Mouse (Mus musculus) T-cell, adult 2 months (primary cell): ENCODE measurements at regions not wholly inside any gene's neighbourhood (a gene's known extent, or its start where the extent isn't known, plus 50 kb on each side); places are given as distances from the start of the nearest gene placed in this dataset.

Experiments used
- DNase-seq: peaks from one replicate; pipeline ENCODE4 v3.0.0; 2022; ENCODE audit warnings: low spot score

- no peak for DNase-seq
Observed at GRCm38 (mm10) chr11:43952151-43952550, 51.1 kb upstream of the Adra1b start.

DNA sequence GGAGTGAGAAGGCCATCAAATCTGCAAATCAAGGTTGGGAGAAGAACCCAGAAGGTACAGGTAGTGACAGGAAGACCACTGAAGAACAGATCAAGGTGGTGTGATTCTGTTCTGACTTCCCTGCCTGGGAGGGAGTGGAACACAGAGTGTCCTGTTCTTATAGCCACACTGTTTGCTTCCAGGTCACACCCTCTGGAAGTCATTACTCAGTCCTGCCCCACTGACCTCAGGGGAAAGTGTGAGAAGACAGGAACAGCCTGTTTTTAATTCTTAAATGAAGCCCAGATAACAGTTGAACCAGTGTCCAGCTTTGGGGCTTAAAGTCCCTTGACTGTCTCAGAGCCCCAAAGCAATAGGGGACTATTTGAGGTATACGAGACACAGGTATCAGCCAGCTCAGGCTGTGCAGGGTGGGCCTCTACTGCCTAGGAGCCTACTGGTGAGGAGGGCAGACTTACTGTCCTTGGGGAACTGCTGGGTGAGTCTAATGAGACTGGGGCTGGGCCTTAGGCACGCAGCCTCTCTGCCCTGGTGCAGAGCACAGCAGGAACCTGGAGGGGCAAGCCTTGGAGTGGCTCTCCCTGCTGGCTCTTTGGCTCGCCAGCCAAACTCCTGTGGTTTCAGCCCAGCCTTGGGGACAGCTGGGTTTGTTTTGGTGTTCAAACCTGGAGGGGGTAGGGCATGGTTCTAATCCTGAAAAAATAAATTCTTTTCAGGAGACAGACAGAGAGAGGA is 57.4 kb upstream of the Adra1b start:
- DNase-seq, result no peak

- DNase-seq, result no peak
Observed at GRCm38 (mm10) chr11:43958976-43959315, 57.9 kb upstream of the Adra1b start.

DNA sequence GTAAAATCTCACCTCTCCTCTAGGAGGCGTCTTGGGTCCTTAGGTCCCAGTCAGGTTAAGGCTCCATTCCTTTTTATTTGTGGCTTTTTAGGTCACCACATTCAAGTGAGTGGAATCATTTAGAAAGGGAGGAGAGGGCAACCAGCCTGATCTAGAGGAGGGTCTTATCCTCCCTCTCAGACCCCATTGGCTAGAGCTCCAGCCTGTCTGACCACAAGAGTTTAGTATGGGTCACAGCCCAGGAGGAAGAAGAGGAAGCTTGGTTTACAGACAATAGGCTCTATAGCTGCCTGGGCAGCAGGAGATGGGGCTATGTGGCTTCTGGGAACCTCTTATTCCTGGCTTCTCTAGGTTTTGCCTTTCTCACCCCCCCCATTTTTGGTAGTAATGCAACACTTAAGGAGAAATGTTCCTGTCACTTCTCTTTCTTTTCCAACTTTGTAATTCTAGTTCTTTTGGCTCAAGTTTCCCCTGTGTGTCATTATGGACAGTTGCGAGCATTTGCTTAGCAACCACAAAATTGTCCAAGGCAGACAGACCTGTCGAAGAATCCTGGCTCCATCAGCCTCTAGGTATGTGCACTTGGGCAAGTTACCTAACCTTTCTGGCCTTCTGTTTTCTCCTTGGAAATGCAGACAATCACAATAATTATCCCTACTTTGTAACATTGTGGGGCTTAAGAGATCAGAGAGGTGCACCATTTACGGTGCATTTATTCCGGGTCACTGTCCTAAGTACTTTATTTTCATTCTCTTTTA is 59.5 kb upstream of the Adra1b start:
- DNase-seq, result no peak

DNA sequence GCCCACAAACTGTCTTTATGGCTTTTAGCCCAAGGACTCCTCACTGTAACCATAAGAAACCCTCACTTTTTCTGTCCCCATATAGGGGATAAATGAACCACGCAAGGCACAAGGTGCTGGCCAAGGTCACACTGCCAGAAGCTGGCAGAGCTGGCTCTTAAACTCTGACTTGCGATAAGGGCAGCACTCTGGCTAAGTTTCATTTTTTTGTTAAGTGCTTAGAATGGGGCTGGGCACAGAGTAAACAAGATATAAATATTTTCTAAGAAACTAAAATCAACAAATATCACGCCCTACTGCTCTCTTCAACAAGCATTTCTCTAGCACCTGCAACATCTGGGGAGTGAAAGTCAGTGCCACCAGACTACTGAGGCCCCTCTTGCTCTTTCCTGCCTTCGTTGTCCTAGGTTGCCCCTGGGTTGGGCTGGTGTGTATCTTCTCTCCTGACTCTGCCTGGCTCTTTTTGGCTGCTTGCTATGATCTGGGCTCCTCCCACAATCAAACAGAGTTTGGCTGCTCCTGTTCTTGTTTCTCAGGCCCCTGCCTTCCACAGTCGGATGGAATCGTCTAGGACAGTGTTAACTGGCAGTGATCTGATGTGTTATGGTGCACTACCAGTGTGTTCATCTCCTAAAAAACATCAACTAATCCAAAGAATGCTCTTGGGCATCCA is 60.5 kb upstream of the Adra1b start:
- DNase-seq, result no peak

- no peak for DNase-seq
Observed at GRCm38 (mm10) chr11:43967764-43968163, 66.8 kb upstream of the Adra1b start.

- no peak for DNase-seq
Observed at GRCm38 (mm10) chr11:43971886-43972285, 70.9 kb upstream of the Adra1b start.

DNA sequence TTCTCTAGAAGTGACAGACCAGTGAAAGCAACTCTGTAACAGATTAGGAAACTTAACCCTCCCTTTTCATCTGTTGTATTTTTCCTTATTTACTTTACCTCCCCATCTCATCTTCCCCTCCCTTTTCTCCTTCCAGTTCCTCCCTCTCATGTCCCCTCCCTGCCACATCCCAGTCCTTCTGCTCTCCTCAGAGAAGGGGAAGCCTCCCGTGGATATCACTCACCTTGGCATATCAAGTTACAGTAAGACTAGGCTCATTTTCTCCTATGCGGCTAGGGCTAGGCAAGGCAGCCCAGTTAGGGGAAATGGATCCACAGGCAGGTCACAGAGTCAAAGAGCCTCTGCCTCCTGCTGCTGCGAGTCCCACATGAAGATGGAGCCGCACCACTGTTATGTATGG is 75.0 kb upstream of the Adra1b start:
- no peak for DNase-seq

GRCm38 (mm10) chr11:43979406-43979805 is 78.4 kb upstream of the Adra1b start:
- no peak for DNase-seq

GRCm38 (mm10) chr11:43980444-43980843 is 79.4 kb upstream of the Adra1b start:
- DNase-seq, result no peak

- no peak for DNase-seq
Observed at GRCm38 (mm10) chr11:43989911-43990430, 89.0 kb upstream of the Adra1b start.

- DNase-seq, result no peak
Observed at GRCm38 (mm10) chr11:43992011-43992471, 91.0 kb upstream of the Adra1b start.

GRCm38 (mm10) chr11:43998046-43998725 is 97.2 kb upstream of the Adra1b start:
- no peak for DNase-seq

- DNase-seq, result no peak
Observed at GRCm38 (mm10) chr11:44000056-44000455, 99.0 kb upstream of the Adra1b start.

DNA sequence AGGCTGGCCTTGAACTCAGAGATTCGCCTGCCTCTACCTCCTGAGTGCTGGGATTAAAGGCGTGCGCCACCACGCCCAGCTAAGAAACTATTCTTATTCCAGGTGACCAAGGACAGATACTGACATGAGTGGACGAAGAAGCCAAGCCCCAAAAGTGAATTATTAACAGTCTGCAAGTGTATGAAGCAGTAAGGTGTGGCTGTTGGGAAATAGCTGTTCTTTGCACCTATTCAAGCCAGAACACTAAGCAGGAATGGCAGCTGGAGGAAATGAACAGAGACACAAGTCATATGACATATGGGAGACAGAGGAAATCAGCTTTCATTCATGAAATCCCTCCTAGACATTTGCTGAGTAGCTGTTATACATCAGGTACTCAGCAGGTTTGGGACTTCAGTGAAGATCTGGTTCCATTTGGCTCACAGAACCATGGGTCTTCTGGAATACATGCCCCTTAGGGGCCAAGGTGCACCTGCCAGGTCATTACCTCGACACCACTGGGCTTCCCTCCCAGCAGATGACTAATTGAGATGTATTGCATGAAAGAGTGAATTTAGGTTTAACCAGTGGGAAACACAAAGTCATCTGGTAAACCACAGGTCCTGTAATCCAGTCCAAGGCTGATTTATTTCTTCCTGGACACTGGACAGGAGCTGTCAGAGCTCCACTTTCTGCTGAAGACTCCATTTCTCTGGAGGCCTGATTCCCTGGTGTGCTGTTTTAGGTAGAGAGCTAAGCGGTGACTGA is 101.0 kb upstream of the Adra1b start:
- DNase-seq, result no peak

DNA sequence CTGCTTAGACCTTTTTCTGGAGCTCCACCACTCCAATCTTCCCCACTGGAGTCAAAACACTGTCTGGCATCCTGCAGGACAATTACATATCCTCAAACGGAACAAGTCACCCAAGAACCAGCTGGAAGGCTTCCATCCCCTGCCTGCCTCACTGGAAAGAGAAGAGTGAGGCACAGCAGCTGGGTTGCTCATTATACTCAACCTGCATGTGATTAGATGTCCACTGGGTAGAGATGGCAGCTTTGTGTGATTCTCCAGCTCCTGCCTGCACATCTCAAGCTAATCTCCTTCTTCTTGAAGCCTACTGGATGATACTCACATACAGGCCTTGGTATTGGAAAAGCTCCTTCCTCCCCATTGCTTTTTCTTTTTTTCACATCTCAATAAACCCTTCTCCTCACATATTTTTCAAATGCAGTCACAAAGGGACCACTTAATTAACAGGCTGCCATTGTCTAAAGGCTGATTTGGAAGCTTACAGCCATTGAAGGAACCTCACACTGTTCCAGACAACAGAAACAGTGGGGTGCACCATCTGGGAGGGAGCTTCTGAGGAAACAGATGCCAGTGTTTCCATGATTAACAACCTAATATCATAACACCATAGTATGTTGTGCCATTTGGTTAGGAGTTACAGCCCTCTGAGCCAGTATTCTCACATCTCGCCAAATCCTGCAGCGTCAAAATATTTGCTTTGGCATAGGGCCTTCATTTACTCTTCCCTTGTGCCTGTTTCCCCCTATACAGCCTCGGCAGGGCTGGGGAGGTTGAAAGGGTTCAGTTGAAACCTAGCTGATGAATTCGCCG is 101.9 kb upstream of the Adra1b start:
- no peak for DNase-seq

DNA sequence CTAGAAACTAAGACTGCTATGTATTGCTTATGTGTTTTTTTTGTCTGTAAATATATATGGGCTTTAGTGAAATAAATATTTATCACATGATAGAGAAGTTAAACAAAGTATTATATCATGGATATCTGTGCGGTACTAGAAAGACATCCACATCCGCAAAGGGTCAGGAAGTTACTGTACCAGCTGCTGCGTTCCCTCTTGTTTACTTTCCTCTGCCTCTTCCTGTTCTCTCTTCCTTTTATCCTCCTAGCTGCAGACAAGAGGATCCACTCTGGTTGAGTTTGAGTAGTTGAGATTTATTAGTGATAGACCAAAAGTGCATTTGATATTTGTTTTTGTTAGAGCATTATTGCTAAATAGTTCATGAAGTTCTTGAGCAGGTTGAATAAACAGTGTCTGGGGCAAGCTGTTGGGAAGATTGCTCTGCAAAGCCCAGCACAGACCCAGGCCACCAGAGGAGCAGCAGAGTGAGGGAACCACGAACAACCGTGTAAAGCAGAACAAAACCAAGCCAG is 106.6 kb upstream of the Adra1b start:
- DNase-seq, result no peak

DNA sequence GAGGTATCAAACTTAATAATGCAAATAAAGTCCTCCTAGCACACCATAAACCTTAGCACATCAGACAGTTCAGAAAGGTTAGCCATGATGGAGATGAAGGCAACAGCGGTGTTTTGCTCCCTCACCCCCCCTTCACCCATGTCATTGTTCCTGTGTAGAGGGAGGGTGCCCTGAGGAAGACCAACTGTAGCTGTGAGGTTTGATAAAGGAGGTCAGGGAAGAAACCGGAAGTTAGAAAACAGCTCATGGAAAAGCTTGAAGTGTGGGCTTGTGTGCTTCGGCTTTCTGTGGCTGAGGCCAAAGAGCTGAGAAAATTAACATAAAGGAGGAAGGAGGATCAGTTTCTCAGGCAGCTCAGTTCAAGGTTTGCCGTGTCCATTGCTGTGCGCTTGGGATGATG is 111.3 kb upstream of the Adra1b start:
- no peak for DNase-seq

DNA sequence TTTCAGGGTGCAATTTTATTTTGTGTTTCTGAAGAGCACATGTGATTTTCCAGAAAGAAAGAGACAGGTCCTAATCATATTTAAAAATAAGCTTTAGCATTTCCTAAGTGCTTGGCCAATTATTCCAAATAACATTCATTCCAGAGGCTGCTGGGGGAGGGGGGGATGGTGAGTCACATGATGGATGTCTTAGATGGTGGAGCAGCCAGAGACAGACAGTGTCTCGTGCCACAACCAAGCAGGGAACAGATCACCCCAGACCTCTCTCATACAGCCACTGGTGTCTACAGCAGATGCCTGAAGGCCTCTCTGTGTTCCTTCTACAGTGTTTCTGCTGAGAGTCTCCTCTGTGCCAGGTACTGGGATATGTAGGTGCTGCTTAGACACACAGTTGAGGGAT is 112.8 kb upstream of the Adra1b start:
- DNase-seq, result no peak

- DNase-seq, result no peak
Observed at GRCm38 (mm10) chr11:44021638-44022037, 120.6 kb upstream of the Adra1b start.
